Mouse (Mus musculus): ENCODE results near the gene Iba57. TPM values are rescaled to one million over a fixed set of nuclear protein-coding genes. Genes with fewer than 3 reads are reported as not detected.

The Iba57 gene
- polyA plus RNA-seq, 1 experiment from 2014 or later: 4.1 TPM

- Histone ChIP-seq H3K9ac (ENCODE audit: low read depth, low read length) (peak within 1 kb of the TSS; percentile 51), H3K4me1 (replicated peaks; ENCODE audit: control insufficient read depth, insufficient read depth, low read length) (0 out of 2 replicates have a peak, but pooled peaks cover 3% of the 10 kb centered on the region), H3K27me3 (replicated peaks; ENCODE audit: control insufficient read depth, insufficient read depth, low read length) (no peaks in the 10 kb centered on the region), H3K4me3 (ENCODE audit: low read depth, low read length) (peak within 1 kb of the TSS; percentile 58), H3K4me2 (replicated peaks; ENCODE audit: low read depth) (peak within 1 kb of the TSS; percentile 79), H3K9me3 (ENCODE audit: control insufficient read depth) (no peaks in the 10 kb centered on the region), H3K27ac (ENCODE audit: low read depth, low read length) (peak within 1 kb of the TSS; percentile 73), H3K36me3 (ENCODE audit: control insufficient read depth, insufficient read depth) (no peaks in the 10 kb centered on the region; the same call in 1 of the 2 replicates)
- WGBS: 4% methylated on average over 16 of the region's 16 CpGs
- TF ChIP-seq CTCF (IDR thresholded peaks at IDR 0.05; ENCODE audit: low read depth): no peak
- ATAC-seq: no peak
Measured at GRCm38 (mm10) chr11:59192059-59192386, 28.5 kb upstream of the Iba57 start, which contains the start of gene Guk1. Gene Guk1, minus strand, starts transcription at chr11:59192212.

- WGBS: under 1% methylated on average over 59 of the region's 59 CpGs
- H3K4me2 ChIP-seq (replicated peaks; ENCODE audit: low read depth): peak overlapping the region; percentile 79
- ATAC-seq: peak; percentile 94
- H3K27me3 ChIP-seq (replicated peaks; ENCODE audit: control insufficient read depth, insufficient read depth, low read length): no peaks in the 10 kb centered on the region
- peak; percentile 29 for TF ChIP-seq CTCF (IDR thresholded peaks at IDR 0.05; ENCODE audit: low read depth)
- peak overlapping the region; percentile 58 for H3K4me3 ChIP-seq (ENCODE audit: low read depth, low read length)
- H3K9me3 ChIP-seq (ENCODE audit: control insufficient read depth): no peaks in the 10 kb centered on the region
- 0 out of 2 replicates have a peak, but pooled peaks cover 3% of the 10 kb centered on the region for H3K4me1 ChIP-seq (replicated peaks; ENCODE audit: control insufficient read depth, insufficient read depth, low read length)
- H3K27ac ChIP-seq (ENCODE audit: low read depth, low read length): peak overlapping the region; percentile 73
- H3K36me3 ChIP-seq (ENCODE audit: control insufficient read depth, insufficient read depth): peaks cover 2% of the 10 kb centered on the region; the same call in 1 of the 2 replicates
- H3K9ac ChIP-seq (ENCODE audit: low read depth, low read length): peak overlapping the region; percentile 51
Measured at GRCm38 (mm10) chr11:59191231-59192058, 27.9 kb upstream of the Iba57 start.

- no peaks in the 10 kb centered on the region for H3K9me3 ChIP-seq (ENCODE audit: control insufficient read depth)
- no peaks in the 10 kb centered on the region for H3K27me3 ChIP-seq (replicated peaks; ENCODE audit: control insufficient read depth, insufficient read depth, low read length)
- no peak overlapping the region for H3K4me3 ChIP-seq (ENCODE audit: low read depth, low read length)
- H3K36me3 ChIP-seq (ENCODE audit: control insufficient read depth, insufficient read depth): peaks cover 29% of the 10 kb centered on the region
- peaks cover 10% of the 10 kb centered on the region; the same call in 1 of the 2 replicates for H3K4me1 ChIP-seq (replicated peaks; ENCODE audit: control insufficient read depth, insufficient read depth, low read length)
- peak; percentile 29; the same call in 1 of the 2 replicates for ATAC-seq
- 28% methylated on average over 6 of the region's 6 CpGs for WGBS
- H3K27ac ChIP-seq (ENCODE audit: low read depth, low read length): no peak overlapping the region; the same call in 1 of the 2 replicates
- no peak overlapping the region for H3K4me2 ChIP-seq (replicated peaks; ENCODE audit: low read depth)
- no peak overlapping the region for H3K9ac ChIP-seq (ENCODE audit: low read depth, low read length)
- TF ChIP-seq CTCF (IDR thresholded peaks at IDR 0.05; ENCODE audit: low read depth): no peak
Measured at GRCm38 (mm10) chr11:59187706-59188105, 24.2 kb upstream of the Iba57 start.

GRCm38 (mm10) chr11:59185490-59185889 lies 22.0 kb upstream of the Iba57 start:
- Histone ChIP-seq H3K4me3 (ENCODE audit: low read depth, low read length) (no peak overlapping the region), H3K9me3 (ENCODE audit: control insufficient read depth) (no peaks in the 10 kb centered on the region), H3K27ac (ENCODE audit: low read depth, low read length) (no peak overlapping the region), H3K4me2 (replicated peaks; ENCODE audit: low read depth) (no peak overlapping the region), H3K36me3 (ENCODE audit: control insufficient read depth, insufficient read depth) (peaks cover 31% of the 10 kb centered on the region), H3K9ac (ENCODE audit: low read depth, low read length) (no peak overlapping the region), H3K4me1 (replicated peaks; ENCODE audit: control insufficient read depth, insufficient read depth, low read length) (peaks cover 7% of the 10 kb centered on the region; the same call in 1 of the 2 replicates), H3K27me3 (replicated peaks; ENCODE audit: control insufficient read depth, insufficient read depth, low read length) (no peaks in the 10 kb centered on the region)
- WGBS: 90% methylated on average over 5 of the region's 5 CpGs
- no peak for TF ChIP-seq CTCF (IDR thresholded peaks at IDR 0.05; ENCODE audit: low read depth)
- ATAC-seq: no peak

GRCm38 (mm10) chr11:59183821-59184220 lies 20.3 kb upstream of the Iba57 start:
- 23% methylated on average over 3 of the region's 3 CpGs for WGBS
- peak overlapping the region; percentile 41; the same call in 1 of the 2 replicates for H3K27ac ChIP-seq (ENCODE audit: low read depth, low read length)
- H3K4me1 ChIP-seq (replicated peaks; ENCODE audit: control insufficient read depth, insufficient read depth, low read length): peaks cover 7% of the 10 kb centered on the region; the same call in 1 of the 2 replicates
- peak; percentile 90 for TF ChIP-seq CTCF (IDR thresholded peaks at IDR 0.05; ENCODE audit: low read depth)
- H3K9me3 ChIP-seq (ENCODE audit: control insufficient read depth): no peaks in the 10 kb centered on the region
- H3K4me2 ChIP-seq (replicated peaks; ENCODE audit: low read depth): no peak overlapping the region
- no peak overlapping the region for H3K9ac ChIP-seq (ENCODE audit: low read depth, low read length)
- H3K27me3 ChIP-seq (replicated peaks; ENCODE audit: control insufficient read depth, insufficient read depth, low read length): 0 out of 2 replicates have a peak, but pooled peaks cover 1% of the 10 kb centered on the region
- peak; percentile 48 for ATAC-seq
- no peak overlapping the region for H3K4me3 ChIP-seq (ENCODE audit: low read depth, low read length)
- peaks cover 31% of the 10 kb centered on the region for H3K36me3 ChIP-seq (ENCODE audit: control insufficient read depth, insufficient read depth)

GRCm38 (mm10) chr11:59182864-59183331 lies 19.4 kb upstream of the Iba57 start, which contains the start of gene Gjc2:
Gene Gjc2, minus strand, starts transcription at chr11:59183213.
- WGBS: 34% methylated on average over 3 of the region's 3 CpGs
- peak within 1 kb of the TSS; percentile 17; the same call in 1 of the 2 replicates for H3K4me2 ChIP-seq (replicated peaks; ENCODE audit: low read depth)
- peak within 1 kb of the TSS; percentile 41; the same call in 1 of the 2 replicates for H3K27ac ChIP-seq (ENCODE audit: low read depth, low read length)
- no peak for ATAC-seq
- H3K36me3 ChIP-seq (ENCODE audit: control insufficient read depth, insufficient read depth): peaks cover 31% of the 10 kb centered on the region
- peaks cover 10% of the 10 kb centered on the region for H3K27me3 ChIP-seq (replicated peaks; ENCODE audit: control insufficient read depth, insufficient read depth, low read length)
- TF ChIP-seq CTCF (IDR thresholded peaks at IDR 0.05; ENCODE audit: low read depth): peak; percentile 16
- H3K4me1 ChIP-seq (replicated peaks; ENCODE audit: control insufficient read depth, insufficient read depth, low read length): peaks cover 7% of the 10 kb centered on the region; the same call in 1 of the 2 replicates
- H3K9me3 ChIP-seq (ENCODE audit: control insufficient read depth): no peaks in the 10 kb centered on the region
- no peak within 1 kb of the TSS; the same call in 1 of the 2 replicates for H3K9ac ChIP-seq (ENCODE audit: low read depth, low read length)
- H3K4me3 ChIP-seq (ENCODE audit: low read depth, low read length): no peak within 1 kb of the TSS

All from intestine, postnatal 0 days (tissue).